Mouse (Mus musculus): ENCODE measurements around the gene Chd9. TPM values are rescaled to one million over a fixed set of nuclear protein-coding genes. Genes with fewer than 3 reads are reported as not detected.
A peak's percentile ranks its signal among the peaks of the same experiment; 100 is the strongest.

Chd9 gene
- polyA plus RNA-seq, 1 experiment, result 271 TPM

GRCm38 (mm10) chr8:90828987-90829740, 1.0 kb downstream of the Chd9 start:
- peaks cover 30% of the 10 kb centered on the region for H3K4me1 ChIP-seq (ENCODE audit: control insufficient read depth, insufficient read depth, low read length)
- no peaks in the 10 kb centered on the region for H3K27me3 ChIP-seq (replicated peaks; ENCODE audit: control insufficient read depth, insufficient read depth, low read length)
- H3K4me3 ChIP-seq (ENCODE audit: insufficient read depth, low read depth, low read length), result peak overlapping the region; percentile 77
- TF ChIP-seq POLR2A (IDR thresholded peaks at IDR 0.05; ENCODE audit: low read depth, low read length), result no peak
- TF ChIP-seq CTCF (conservative IDR thresholded peaks at IDR 0.05; ENCODE audit: insufficient read depth, insufficient read length, low read depth, low read length), result no peak
- 6% methylated on average over 11 of the region's 11 CpGs for WGBS
- no peak for DNase-seq
- H3K27ac ChIP-seq (ENCODE audit: insufficient read depth, low read depth, low read length), result peak overlapping the region; percentile 58
- H3K36me3 ChIP-seq (ENCODE audit: control insufficient read depth, insufficient read depth, low read length), result no peaks in the 10 kb centered on the region

- Histone ChIP-seq H3K36me3 (ENCODE audit: control insufficient read depth, insufficient read depth, low read length) (no peaks in the 10 kb centered on the region), H3K27me3 (replicated peaks; ENCODE audit: control insufficient read depth, insufficient read depth, low read length) (no peaks in the 10 kb centered on the region), H3K27ac (ENCODE audit: insufficient read depth, low read depth, low read length) (no peak overlapping the region), H3K4me3 (ENCODE audit: insufficient read depth, low read depth, low read length) (no peak overlapping the region), H3K4me1 (ENCODE audit: control insufficient read depth, insufficient read depth, low read length) (peaks cover 32% of the 10 kb centered on the region)
- no peak for TF ChIP-seq POLR2A (IDR thresholded peaks at IDR 0.05; ENCODE audit: low read depth, low read length)
- TF ChIP-seq CTCF (conservative IDR thresholded peaks at IDR 0.05; ENCODE audit: insufficient read depth, insufficient read length, low read depth, low read length), result no peak
- WGBS, result 68% methylated on average over 1 of the region's 1 CpGs
- DNase-seq, result no peak
These were observed 1.7 kb downstream of the Chd9 start for GRCm38 (mm10) chr8:90829825-90830224.

GRCm38 (mm10) chr8:90830980-90831379, 2.8 kb downstream of the Chd9 start:
- Histone ChIP-seq H3K27ac (ENCODE audit: insufficient read depth, low read depth, low read length) (no peak overlapping the region), H3K4me3 (ENCODE audit: insufficient read depth, low read depth, low read length) (no peak overlapping the region)
- WGBS, result 41% methylated on average over 8 of the region's 8 CpGs

GRCm38 (mm10) chr8:90832576-90833289, 4.6 kb downstream of the Chd9 start:
- Histone ChIP-seq H3K36me3 (ENCODE audit: control insufficient read depth, insufficient read depth, low read length) (no peaks in the 10 kb centered on the region), H3K27ac (ENCODE audit: insufficient read depth, low read depth, low read length) (no peak overlapping the region), H3K27me3 (replicated peaks; ENCODE audit: control insufficient read depth, insufficient read depth, low read length) (no peaks in the 10 kb centered on the region), H3K4me1 (ENCODE audit: control insufficient read depth, insufficient read depth, low read length) (peaks cover 29% of the 10 kb centered on the region), H3K4me3 (ENCODE audit: insufficient read depth, low read depth, low read length) (no peak overlapping the region)
- WGBS, result 37% methylated on average over 5 of the region's 5 CpGs
- no peak for TF ChIP-seq CTCF (conservative IDR thresholded peaks at IDR 0.05; ENCODE audit: insufficient read depth, insufficient read length, low read depth, low read length)
- TF ChIP-seq POLR2A (IDR thresholded peaks at IDR 0.05; ENCODE audit: low read depth, low read length), result no peak
- DNase-seq, result peak; percentile 83

More at GRCm38 (mm10) chr8:90830980-90831379, 2.8 kb downstream of the Chd9 start:
- Histone ChIP-seq H3K27me3 (replicated peaks; ENCODE audit: control insufficient read depth, insufficient read depth, low read length) (no peaks in the 10 kb centered on the region), H3K4me1 (ENCODE audit: control insufficient read depth, insufficient read depth, low read length) (peaks cover 29% of the 10 kb centered on the region), H3K36me3 (ENCODE audit: control insufficient read depth, insufficient read depth, low read length) (no peaks in the 10 kb centered on the region)
- TF ChIP-seq CTCF (conservative IDR thresholded peaks at IDR 0.05; ENCODE audit: insufficient read depth, insufficient read length, low read depth, low read length) (no peak), POLR2A (IDR thresholded peaks at IDR 0.05; ENCODE audit: low read depth, low read length) (no peak)
- no peak for DNase-seq

DNA sequence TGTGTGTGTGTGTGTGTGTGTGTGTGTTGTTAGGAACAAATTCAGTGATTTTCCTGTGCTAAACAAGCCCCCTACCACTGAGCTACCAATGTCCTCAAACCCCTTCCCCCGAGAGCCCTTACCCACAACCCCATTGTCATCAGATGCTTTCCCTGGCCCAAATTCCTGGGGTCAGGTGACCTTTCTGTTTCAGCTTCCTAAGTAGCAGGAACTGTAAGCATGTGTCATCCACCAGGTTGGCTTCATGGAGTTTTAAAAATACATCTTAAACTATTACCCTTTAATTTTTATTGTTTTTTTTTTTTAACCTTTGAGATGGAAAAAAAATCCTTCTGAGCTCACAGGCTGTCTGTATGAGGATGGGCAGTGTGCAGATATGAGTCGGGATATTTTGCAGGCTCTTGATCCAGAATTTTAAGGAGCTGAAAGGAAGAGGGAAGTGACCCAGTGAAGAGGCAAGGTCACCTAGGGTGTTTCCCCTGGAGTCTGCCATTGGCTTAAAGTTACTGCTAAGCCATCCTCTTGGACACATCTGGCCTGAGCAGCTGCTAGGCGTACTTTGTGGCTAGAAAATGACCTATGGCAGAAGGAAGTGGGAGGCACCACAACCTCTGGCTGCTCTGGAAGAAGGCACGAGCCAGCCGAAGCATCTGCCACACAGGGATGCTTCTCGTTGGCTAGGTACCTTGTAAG, 5.6 kb downstream of the Chd9 start:
- no peak for DNase-seq
- Histone ChIP-seq H3K27ac (ENCODE audit: insufficient read depth, low read depth, low read length) (peak overlapping the region; percentile 21), H3K27me3 (replicated peaks; ENCODE audit: control insufficient read depth, insufficient read depth, low read length) (no peaks in the 10 kb centered on the region)

GRCm38 (mm10) chr8:90834321-90834672, 6.1 kb downstream of the Chd9 start:
- TF ChIP-seq CTCF (conservative IDR thresholded peaks at IDR 0.05; ENCODE audit: insufficient read depth, insufficient read length, low read depth, low read length) (no peak), POLR2A (IDR thresholded peaks at IDR 0.05; ENCODE audit: low read depth, low read length) (no peak)
- H3K27ac ChIP-seq (ENCODE audit: insufficient read depth, low read depth, low read length), result peak overlapping the region; percentile 21
- 62% methylated on average over 3 of the region's 3 CpGs for WGBS
- DNase-seq, result no peak
- H3K4me1 ChIP-seq (ENCODE audit: control insufficient read depth, insufficient read depth, low read length), result peaks cover 27% of the 10 kb centered on the region
- no peaks in the 10 kb centered on the region for H3K36me3 ChIP-seq (ENCODE audit: control insufficient read depth, insufficient read depth, low read length)
- H3K27me3 ChIP-seq (replicated peaks; ENCODE audit: control insufficient read depth, insufficient read depth, low read length), result no peaks in the 10 kb centered on the region
- no peak overlapping the region for H3K4me3 ChIP-seq (ENCODE audit: insufficient read depth, low read depth, low read length)

More for the DNA sequence above, 5.6 kb downstream of the Chd9 start:
- WGBS, result 42% methylated on average over 6 of the region's 6 CpGs
- Histone ChIP-seq H3K4me1 (ENCODE audit: control insufficient read depth, insufficient read depth, low read length) (peaks cover 29% of the 10 kb centered on the region), H3K4me3 (ENCODE audit: insufficient read depth, low read depth, low read length) (no peak overlapping the region), H3K36me3 (ENCODE audit: control insufficient read depth, insufficient read depth, low read length) (no peaks in the 10 kb centered on the region)
- no peak for TF ChIP-seq CTCF (conservative IDR thresholded peaks at IDR 0.05; ENCODE audit: insufficient read depth, insufficient read length, low read depth, low read length)

DNA sequence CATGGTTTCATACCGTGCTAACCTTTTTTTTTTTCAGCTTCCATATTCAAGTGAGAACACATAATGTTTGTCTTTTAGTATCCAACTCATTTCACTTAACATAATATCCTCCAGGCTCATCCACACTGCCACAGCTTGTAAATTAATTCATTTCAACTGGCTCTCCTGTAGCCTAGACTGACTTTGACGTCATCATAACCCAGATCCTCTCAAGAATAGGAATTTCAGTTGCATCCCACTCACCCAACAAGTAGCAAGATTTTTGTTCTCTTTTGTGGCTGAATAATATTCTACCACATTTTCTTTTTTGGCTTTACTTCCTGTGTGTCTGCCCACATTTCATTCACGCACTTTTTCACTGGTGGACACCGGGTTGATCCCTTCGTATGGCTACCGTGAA, 9.3 kb downstream of the Chd9 start:
- H3K27ac ChIP-seq (ENCODE audit: insufficient read depth, low read depth, low read length), result no peak overlapping the region
- TF ChIP-seq CTCF (conservative IDR thresholded peaks at IDR 0.05; ENCODE audit: insufficient read depth, insufficient read length, low read depth, low read length), result no peak
- TF ChIP-seq POLR2A (IDR thresholded peaks at IDR 0.05; ENCODE audit: low read depth, low read length), result no peak
- no peak for DNase-seq
- H3K4me3 ChIP-seq (ENCODE audit: insufficient read depth, low read depth, low read length), result no peak overlapping the region
- H3K4me1 ChIP-seq (ENCODE audit: control insufficient read depth, insufficient read depth, low read length), result peaks cover 20% of the 10 kb centered on the region
- no peaks in the 10 kb centered on the region for H3K36me3 ChIP-seq (ENCODE audit: control insufficient read depth, insufficient read depth, low read length)
- no peaks in the 10 kb centered on the region for H3K27me3 ChIP-seq (replicated peaks; ENCODE audit: control insufficient read depth, insufficient read depth, low read length)
- 92% methylated on average over 6 of the region's 6 CpGs for WGBS
